Mouse (Mus musculus): Measurements from ENCODE around the gene Tnrc18.

- TF ChIP-seq GATA1 (IDR thresholded peaks at IDR 0.05; ENCODE audit: low read length): no peak
- TF ChIP-seq TAL1 (IDR thresholded peaks at IDR 0.05; ENCODE audit: low read length): no peak
Observed at GRCm38 (mm10) chr5:142712373-142712772, 105.1 kb downstream of the Tnrc18 start.

All from erythroblast, embryonic 14.5 days (primary cell).